Mouse (Mus musculus): ENCODE data around the gene Htt.

Gene Htt

DNA sequence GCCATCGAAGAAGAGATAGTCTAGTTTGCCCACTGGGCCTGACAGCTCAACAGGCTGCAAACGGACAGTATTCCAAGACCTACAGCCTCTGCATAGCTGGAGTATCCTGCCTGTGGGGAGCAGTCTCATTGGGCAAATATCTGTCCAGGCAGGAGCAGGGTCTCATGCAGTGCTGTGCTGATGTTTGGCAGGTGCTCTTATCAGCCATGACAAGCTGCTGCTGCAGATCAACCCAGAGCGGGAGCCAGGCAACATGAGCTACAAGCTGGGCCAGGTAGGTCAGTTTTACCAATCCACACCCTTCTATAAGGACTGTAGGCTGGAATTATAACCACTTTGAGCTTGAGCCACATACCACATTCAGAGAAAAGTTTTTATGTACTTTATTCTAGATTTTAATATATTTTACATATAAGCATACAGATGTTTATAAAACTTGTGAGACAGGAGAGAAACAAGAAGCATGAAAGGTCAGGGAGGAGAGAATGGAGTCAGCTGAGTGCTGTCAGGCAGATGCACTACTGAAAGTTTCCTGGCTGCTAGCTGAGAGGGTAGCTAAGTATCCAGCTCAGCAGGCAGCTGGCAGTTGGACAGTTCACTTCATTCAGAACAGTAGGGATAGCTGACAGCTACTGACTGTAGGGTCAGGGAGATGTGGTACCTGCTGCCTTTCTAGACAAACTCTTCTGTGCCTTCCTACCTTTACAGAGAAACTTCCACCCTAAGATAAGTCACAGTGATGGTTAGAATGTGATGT is 135.3 kb downstream of the Htt start:
- DNase-seq (ENCODE audit: low spot score), result no peak

DNA sequence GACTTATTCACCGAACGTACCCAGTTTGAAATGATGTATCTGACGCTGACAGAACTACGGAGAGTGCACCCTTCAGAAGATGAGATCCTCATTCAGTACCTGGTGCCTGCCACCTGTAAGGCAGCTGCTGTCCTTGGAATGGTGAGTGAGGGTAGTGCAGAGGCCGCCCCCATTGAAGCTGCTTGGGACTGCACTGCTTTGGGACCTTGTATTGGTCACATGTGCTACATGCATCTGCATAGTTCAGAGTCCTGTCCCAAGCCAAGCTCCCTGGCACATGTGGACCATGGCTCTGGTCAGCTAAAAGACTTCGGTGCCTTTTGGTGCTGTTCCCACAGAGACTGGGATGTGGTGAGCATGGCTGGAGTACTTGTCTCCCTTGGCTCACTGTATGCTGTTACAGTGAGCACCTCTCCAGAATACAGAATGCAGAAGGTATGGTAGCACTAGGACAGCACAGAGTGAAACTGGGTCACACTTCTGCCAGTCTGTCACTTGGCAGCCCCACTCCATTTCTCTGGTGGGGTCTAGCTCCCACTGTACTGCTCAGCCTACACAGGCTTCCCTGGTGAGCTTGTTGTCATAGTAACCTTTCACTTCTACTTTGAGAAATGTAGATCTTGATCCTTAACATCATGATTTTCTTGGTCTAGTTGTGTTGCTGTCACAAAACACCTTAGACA is 138.4 kb downstream of the Htt start:
- DNase-seq (ENCODE audit: low spot score), result no peak

DNA sequence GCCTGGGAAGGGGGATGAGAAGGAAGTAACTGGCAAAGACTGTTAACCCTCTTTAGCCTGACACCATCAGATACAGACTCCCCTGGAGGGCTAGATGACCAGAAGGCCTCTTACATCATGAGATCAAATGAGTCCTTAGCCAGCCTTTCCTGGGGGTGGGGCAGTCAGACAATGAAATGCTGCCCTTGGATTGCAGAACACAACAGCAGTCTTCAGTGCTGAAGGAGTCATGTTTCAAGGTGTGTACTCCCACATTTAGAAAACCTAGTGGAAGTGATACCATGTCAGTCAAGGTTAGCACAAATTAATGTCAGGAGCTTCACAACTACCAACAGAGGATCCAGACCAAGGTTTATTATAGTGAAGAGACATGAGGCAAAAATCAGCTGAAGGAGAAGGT is 140.8 kb downstream of the Htt start:
- DNase-seq (ENCODE audit: low spot score), result no peak

DNA sequence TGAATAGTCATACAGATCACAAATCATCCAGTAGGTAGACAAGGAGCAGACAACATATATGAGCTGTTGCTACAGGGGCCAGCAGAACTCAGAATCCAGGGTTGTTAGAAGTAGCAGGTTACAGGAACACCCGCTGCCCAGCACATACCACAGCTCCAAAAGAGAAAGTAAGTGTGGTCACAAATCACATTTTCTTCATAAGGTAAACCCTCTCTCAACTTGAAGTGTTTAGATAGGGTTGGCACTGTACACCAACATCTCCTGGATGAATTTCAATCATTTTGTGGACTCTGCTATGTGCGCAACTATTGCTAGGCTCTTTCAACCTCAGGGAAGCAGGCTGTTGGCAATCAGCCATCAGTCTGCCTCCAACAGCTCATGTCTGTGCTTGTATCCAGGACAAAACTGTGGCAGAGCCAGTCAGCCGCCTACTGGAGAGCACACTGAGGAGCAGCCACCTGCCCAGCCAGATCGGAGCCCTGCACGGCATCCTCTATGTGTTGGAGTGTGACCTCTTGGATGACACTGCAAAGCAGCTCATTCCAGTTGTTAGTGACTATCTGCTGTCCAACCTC is 141.4 kb downstream of the Htt start:
- DNase-seq (ENCODE audit: low spot score), result peak; percentile 67

DNA sequence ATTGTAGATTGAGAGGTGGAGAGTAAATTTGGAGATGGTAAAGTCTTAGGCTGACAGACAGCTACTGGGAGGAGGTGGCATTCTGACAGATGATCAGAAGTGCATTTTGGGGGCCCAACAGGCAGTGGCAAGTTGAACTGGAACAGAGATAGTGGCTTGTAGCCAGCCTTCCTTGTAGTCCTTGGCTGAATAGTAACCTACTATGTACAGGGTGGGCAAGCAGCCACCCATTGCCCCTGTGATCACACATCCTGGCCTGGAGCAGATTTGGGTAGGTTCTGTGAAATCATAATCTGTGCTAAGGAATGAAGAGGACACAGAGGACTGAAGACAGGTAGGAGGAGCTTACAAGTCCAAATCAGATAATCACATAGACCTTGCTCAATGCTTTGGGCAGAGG is 142.9 kb downstream of the Htt start:
- DNase-seq (ENCODE audit: low spot score), result no peak

DNA sequence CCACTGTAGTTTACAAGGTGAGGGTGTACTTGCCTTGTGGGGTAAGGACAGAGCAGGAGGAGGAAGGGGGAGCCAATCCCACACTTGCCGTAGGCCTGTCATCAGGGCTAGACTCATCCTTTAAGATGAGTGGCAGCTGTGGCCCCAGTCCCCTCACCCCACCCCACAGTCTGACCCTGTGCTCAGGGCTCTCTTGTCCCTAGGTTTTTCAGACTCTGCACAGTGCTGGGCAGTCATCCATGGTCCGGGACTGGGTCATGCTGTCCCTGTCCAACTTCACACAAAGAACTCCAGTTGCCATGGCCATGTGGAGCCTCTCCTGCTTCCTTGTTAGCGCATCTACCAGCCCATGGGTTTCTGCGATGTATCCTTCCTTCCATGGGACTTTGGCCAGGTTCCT is 145.7 kb downstream of the Htt start:
- DNase-seq (ENCODE audit: low spot score), result no peak

DNA sequence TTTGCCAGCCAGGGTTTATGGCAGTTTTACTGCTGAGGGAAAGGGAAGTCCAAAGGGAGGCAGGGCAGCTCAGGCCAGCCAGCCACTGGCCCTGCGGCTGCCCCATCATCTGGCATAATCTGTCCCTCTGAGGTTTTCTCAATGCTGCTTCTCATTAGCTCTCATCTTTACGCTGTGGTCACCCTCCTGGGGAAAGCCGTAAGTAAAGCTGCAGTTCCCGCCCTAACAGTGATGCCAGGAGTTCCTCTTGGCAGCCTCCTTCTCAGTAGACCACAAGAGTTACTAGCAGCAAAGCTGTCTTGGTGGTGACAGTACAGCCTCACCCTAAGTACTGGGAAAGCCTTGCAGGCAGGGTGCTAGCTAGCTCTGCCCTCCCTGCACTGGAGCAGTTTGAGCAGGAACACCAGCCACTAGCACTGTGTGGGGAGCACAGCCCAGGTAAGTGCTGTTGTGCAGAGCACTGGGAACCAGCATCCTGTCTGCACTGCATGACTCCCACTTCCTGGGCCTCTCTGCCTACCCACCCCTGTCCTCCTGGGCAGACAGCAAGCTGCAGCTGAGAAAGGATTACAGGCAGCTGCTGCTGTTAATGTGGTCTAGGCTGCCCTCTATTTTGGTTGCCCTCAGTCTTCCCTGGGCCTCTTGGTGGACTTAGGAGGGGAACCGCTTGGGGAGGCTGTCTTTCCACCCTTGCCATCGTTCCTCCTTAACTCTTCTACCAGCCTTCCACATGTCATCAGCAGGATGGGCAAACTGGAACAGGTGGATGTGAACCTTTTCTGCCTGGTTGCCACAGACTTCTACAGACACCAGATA is 146.6 kb downstream of the Htt start, which contains the start of gene Msantd1:
Msantd1 (plus strand) TSS at position 103 of the 816 bp plus-strand sequence.
- DNase-seq (ENCODE audit: low spot score), result no peak

DNA sequence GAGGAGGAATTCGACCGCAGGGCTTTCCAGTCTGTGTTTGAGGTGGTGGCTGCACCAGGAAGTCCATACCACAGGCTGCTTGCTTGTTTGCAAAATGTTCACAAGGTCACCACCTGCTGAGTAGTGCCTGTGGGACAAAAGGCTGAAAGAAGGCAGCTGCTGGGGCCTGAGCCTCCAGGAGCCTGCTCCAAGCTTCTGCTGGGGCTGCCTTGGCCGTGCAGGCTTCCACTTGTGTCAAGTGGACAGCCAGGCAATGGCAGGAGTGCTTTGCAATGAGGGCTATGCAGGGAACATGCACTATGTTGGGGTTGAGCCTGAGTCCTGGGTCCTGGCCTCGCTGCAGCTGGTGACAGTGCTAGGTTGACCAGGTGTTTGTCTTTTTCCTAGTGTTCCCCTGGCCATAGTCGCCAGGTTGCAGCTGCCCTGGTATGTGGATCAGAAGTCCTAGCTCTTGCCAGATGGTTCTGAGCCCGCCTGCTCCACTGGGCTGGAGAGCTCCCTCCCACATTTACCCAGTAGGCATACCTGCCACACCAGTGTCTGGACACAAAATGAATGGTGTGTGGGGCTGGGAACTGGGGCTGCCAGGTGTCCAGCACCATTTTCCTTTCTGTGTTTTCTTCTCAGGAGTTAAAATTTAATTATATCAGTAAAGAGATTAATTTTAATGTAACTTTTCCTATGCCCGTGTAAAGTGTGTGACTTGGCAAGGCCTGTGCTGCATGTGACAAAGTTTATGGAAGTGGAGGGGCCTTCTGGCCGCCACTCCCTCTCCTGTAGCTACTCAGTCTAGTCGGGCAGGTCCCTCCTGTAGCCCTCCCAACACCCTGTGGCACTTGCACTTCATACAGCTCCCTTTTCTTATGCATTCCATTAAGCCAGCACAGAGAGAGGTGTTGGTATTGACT is 147.4 kb downstream of the Htt start:
- no peak for DNase-seq (ENCODE audit: low spot score)

DNA sequence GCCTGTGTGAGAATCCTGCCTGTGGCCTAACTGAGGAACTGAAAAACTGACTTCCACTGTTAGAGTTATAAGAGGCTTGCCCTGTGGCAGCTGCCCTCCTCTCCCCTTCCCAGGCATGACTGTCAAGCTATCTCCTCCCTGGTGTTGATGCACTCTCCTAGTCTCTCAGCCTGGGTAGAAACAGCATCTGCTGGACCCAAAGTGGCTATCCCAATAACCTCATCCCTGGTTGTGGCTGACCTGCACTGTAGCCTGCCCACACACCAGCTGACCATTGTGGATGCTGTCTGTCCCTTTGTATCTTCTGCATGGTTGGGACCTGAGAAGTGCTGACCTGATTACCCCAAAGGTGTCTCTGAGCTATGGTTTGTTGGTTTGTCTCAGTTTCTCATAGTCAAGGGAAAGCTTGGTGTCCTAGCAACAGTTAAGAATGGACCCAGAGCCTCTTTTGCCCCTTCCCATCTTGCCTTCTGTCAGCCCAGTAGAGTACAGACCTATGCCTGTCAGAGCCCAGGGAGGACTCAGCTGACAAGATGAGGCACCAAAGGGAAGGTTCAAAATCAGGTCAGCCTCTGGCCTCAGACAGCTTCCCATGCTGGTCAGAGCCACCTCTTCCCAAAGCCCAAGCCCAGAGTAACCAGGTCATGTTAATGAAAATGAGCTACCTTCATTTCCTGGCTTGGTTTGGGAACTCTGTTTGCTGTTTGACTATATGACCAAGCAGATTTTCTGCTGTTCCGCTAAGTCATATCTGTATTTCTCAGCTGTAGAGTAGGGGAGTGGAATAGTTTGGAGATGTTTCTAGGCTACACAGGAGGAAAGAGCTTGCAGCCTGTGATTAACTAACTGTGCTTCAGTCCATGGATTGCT is 148.3 kb downstream of the Htt start:
- no peak for DNase-seq (ENCODE audit: low spot score)

DNA sequence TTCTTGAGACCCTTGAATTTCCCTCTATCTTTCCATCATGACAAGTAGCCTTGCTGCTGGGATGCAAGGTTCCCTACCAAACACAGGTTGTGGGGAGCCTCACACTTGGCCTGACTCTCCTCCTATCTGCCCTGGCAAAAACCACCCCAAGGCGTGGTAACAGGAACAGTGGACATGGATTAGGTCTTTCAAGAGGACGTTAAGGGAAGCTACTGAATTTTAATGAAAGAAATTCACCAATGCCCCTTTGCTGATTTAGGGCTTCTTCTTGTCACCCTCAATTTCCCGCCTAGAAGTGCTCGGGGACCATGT is 148.9 kb downstream of the Htt start:
- no peak for DNase-seq (ENCODE audit: low spot score)

DNA sequence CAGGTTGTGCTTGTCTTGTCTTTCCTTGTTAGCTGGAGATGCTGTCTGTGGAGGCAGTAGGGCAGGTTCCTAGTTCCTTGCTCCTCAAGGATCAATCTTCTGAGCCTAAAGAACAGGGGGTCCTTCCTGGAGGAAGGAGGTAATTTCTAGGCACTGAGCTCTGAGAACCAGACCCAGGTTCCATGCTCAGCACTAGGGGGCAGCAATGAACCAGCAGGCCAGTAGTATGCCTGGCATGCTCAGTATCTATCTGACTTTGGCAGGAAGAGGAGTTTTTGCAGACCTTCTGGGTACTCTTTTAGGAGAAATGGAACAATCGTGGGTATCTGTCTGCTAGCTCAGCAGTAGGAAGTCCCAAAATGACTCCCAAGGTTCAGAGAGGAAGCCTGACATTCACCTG is 154.3 kb downstream of the Htt start:
- peak; percentile 69 for DNase-seq (ENCODE audit: low spot score)

DNA sequence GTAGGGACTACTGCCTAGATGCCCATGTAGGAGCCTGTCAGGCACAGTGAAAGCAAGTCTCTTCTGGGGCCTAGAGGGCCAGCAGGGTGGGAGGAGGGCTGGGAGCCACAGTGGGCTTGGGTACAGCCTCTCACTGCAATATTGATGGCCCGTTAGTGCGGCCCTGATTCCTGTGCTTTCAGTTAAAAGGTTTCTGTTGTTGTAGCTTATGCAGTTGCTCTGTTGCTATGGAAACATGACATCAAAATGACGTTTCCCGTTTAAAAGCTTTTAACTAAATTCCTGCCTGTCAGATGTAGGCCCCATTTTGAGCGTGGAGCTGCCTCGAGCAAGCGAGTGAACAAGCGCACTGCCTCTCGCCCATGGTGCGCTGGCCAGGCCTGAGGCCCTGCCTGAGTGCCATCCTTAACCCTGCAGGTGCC is 155.7 kb downstream of the Htt start:
- no peak for DNase-seq (ENCODE audit: low spot score)

DNA sequence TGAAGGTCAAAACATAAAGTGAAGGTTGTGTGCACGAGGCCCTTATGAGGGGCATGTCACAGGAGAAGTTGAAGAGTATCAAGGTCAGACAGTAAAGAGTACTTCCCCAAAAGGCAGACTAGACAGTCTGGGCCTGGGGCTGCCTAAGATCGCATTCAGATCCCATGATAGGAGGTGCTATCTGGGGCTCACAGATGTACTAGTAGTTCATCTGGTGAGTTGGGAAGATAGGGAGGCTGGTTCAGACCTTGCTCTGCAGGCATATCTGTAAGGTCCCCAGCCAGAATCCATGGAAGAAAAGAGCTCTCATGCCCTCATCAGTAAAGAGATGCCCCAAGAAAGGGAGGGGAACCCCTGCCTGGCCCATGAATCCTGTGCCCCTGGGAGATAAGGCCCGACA is 157.2 kb downstream of the Htt start:
- DNase-seq (ENCODE audit: low spot score), result no peak

DNA sequence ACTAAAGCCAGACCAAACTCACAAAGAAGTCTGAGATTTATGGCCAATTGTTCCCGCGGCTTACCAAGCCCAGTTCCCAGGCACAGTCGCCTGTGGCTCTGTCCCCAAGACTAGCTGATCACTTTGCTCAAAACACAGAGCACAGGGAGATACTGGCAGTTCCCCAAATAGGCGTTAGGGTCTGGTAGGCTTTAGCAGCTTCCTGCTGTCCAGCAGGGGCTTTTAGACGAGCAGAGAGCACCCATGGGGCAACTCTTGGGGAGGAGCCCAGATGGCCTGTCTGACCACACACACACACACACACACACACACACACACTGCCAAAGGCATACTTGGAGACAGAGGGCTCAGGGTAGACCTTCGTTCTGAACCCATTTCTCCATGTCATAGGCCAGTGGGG is 161.0 kb downstream of the Htt start:
- DNase-seq (ENCODE audit: low spot score), result no peak

DNA sequence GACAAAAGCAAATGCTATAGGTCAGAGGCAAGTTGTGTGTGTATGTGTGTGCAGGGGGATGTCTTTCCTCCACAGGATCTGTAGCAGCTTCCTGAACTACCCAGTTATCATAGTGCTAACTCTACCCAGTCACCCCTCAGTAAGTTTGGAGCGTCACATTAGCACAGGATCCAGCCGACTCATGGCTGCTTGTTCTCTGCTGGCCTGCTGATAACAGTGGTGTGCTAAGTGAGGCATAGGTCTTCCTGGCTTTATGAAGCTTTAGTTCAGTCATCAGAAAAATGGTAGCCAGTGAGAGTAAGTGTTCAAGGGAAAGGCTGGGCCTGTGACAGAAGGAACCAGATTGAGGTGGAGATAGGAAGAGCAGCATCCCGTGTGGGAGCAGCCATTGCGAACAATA is 162.4 kb downstream of the Htt start:
- DNase-seq (ENCODE audit: low spot score), result no peak

DNA sequence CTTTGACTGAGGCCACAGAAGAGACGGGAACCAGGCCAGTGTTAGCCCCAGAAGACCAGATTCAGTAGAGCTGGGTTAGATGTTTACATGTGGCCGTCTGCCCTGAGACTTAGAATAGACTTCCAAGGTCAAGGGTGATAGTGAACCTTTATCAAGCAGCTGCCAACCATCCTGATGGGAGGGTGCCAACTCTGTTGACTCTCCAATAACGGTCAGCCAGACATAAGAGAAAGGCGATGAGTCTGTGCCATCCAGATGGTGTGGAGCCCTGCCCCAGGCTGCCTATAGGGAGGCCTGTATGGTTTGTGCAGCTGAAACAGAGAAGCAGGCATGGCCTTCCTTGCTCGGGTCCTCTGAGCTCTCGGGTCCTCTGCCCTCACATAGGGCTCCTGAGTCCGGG is 163.0 kb downstream of the Htt start:
- DNase-seq (ENCODE audit: low spot score), result no peak

DNA sequence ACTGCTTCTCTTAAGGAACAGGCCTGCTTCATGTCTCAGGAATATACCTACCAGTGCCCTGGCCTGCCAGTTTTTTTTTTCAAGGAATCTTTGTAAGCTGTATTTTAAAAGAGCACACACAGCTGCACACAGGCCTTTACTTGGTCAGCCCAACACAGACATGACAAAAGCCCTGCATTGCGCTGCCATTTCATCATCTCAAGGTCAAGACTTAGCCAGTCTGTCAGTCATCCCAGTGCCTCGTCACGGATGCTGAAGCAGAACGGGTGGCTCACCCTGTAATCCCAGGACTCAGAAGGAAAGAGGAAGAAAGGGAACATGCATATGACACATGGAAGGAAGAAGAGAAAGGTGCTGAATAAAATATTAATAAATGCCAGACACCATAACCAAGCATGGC is 166.1 kb downstream of the Htt start:
- peak; percentile 67 for DNase-seq (ENCODE audit: low spot score)

DNA sequence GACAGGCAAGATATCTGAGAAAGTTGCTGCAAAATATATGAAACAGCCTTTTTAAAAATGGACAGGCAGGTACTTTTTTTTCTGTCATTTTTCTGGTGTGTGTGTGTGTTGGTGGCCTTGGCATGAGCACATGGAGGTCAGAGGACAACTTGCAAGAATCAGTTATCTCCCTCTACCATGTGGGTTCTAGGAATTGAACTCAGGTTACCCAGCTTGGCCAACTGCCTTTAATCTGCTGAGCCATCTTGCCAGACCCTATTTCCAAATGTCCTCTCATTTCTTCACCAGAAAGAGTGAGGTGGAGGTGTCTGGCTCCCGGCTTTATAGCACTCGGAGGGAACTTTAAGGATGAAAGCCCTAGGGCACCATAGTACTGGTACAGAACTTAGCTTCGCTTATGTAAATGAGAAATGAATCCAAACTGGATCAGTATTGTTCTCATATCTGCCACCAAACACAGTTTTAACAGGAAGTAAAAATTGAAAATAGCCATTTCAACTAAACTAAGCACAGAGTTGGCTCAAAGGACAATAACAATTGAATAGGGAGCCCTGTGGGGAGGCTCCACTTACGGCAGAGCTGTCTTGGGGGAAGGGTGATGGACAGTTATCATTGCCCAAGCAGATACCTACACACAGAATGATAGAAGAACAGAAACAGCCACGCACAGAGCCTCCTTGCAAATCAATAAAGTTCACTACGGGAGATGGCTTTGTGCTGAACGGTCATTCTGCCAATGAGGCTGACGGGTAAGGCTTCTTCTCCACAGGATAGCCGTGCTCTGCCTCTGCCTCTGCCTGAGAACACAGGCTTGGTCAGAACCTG is 168.8 kb downstream of the Htt start:
- no peak for DNase-seq (ENCODE audit: low spot score)

DNA sequence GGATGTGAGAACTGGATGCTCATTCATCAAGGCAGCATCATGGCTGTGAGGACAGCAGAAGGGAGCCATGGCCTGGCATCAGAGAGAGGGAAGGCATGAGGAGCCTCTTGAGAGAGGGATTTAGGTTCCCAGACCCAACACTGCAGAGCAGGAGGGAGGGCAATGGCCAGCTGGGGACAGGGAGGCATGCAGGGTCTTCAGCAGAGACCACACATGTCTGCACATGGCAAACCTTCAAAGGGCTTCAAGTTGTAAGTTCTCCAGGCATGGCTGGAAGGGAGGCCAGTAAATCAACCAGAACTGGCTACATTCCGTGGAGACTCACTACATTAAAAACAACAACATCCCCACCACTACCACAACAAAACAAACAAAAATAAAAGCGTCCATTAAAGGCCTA is 169.6 kb downstream of the Htt start:
- DNase-seq (ENCODE audit: low spot score), result no peak
